Mouse (Mus musculus) MEL (cell line): ENCODE results near the gene Tex19.2. TPM values are rescaled to one million over a fixed set of nuclear protein-coding genes. Genes with fewer than 3 reads are reported as not detected.

Experiments used
- DNase-seq: peaks from one replicate; pipeline ENCODE4 v3.0.0; 2011; ENCODE audit warnings: low read depth, low spot score
- H3K27ac ChIP-seq: 2 replicates; pipeline ENCODE4 v1.5.1; 2012; ENCODE audit warnings: low read depth, mild to moderate bottlenecking, control low read depth, low read length, moderate library complexity; ENCODE audit not compliant: control insufficient read depth
- H3K27me3 ChIP-seq, 2 experiments: fragments of 150-350 bp in 1 of 2; sonication (generic) in 1 of 2; 2 replicates each; pipeline ENCODE4 v1.6.1; 2012; ENCODE audit warnings: low read length in 2 of 2, mild to moderate bottlenecking in 2 of 2, improper control_type of control experiment in 1 of 2, moderate library complexity in 1 of 2; ENCODE audit not compliant: insufficient read depth in 2 of 2, control insufficient read depth in 1 of 2
- H3K36me3 ChIP-seq, 2 experiments: 2 replicates each; pipeline ENCODE4 v1.6.1; 2012 to 2014; ENCODE audit warnings: low read length in 2 of 2, improper control_type of control experiment in 1 of 2, inconsistent platforms in 1 of 2, mild to moderate bottlenecking in 1 of 2; ENCODE audit not compliant: insufficient read depth in 2 of 2, control insufficient read depth in 1 of 2
- H3K4me1 ChIP-seq, 2 experiments: fragments of 150-350 bp in 1 of 2; sonication (generic) in 1 of 2; 2 replicates each; pipeline ENCODE4 v1.6.1; 2012; ENCODE audit warnings: low read length in 2 of 2, improper control_type of control experiment in 1 of 2, mild to moderate bottlenecking in 1 of 2; ENCODE audit not compliant: insufficient read depth in 2 of 2, control insufficient read depth in 1 of 2
- H3K4me3 ChIP-seq, 2 experiments: fragments of 150-350 bp in 1 of 2; sonication (generic) in 1 of 2; 2 replicates each; pipeline ENCODE4 v1.5.1; 2012; ENCODE audit warnings: low read depth in 2 of 2, low read length in 2 of 2, mild to moderate bottlenecking in 2 of 2, moderate library complexity in 2 of 2, control low read depth in 1 of 2, improper control_type of control experiment in 1 of 2; ENCODE audit not compliant: control insufficient read depth in 1 of 2, insufficient read depth in 1 of 2
- H3K79me2 ChIP-seq: 2 replicates; pipeline ENCODE4 v1.6.1; 2012; ENCODE audit warnings: mild to moderate bottlenecking, low read length, moderate library complexity; ENCODE audit not compliant: control insufficient read depth, poor library complexity, insufficient read depth
- H3K9ac ChIP-seq: 2 replicates; pipeline ENCODE4 v1.6.1; 2012; ENCODE audit warnings: low read depth, mild to moderate bottlenecking, control low read depth, low read length, moderate library complexity; ENCODE audit not compliant: control insufficient read depth, poor library complexity, severe bottlenecking
- H3K9me3 ChIP-seq: fragments of 150-350 bp; sonication (generic); replicated peaks from 2 replicates; pipeline ENCODE4 v1.6.1; 2012; ENCODE audit warnings: mild to moderate bottlenecking, low read length, improper control_type of control experiment, moderate library complexity; ENCODE audit not compliant: insufficient read depth
- BHLHE40 ChIP-seq: IDR thresholded peaks from 2 replicates; pipeline ENCODE4 v1.6.1; 2012; ENCODE audit warnings: low read depth, mild to moderate bottlenecking, inconsistent platforms, low read length, improper control_type of control experiment, borderline replicate concordance
- CTCF ChIP-seq, 3 experiments: IDR thresholded peaks in 2 of 3; conservative IDR thresholded peaks in 1 of 3; 2 replicates each; pipeline ENCODE4 v1.5.1; 2011 to 2012; ENCODE audit warnings: low read length in 3 of 3, low read depth in 2 of 3, mild to moderate bottlenecking in 2 of 3, improper control_type of control experiment in 1 of 3, inconsistent platforms in 1 of 3, mixed read lengths in 1 of 3, moderate library complexity in 1 of 3; ENCODE audit not compliant: control insufficient read depth in 1 of 3, insufficient read depth in 1 of 3, poor library complexity in 1 of 3, severe bottlenecking in 1 of 3
- ETS1 ChIP-seq: IDR thresholded peaks from 2 replicates; pipeline ENCODE4 v1.6.1; 2012; ENCODE audit warnings: low read depth, mild to moderate bottlenecking, inconsistent platforms, low read length, improper control_type of control experiment, moderate library complexity
- GABPA ChIP-seq: IDR thresholded peaks from 2 replicates; pipeline ENCODE4 v1.6.1; 2012; ENCODE audit warnings: low read depth, mild to moderate bottlenecking, inconsistent platforms, low read length, improper control_type of control experiment, moderate library complexity
- HCFC1 ChIP-seq: IDR thresholded peaks from 2 replicates; pipeline ENCODE4 v1.6.1; 2012; ENCODE audit warnings: low read depth, mild to moderate bottlenecking, inconsistent platforms, low read length, improper control_type of control experiment, moderate library complexity
- MAFK ChIP-seq: IDR thresholded peaks from 2 replicates; pipeline ENCODE4 v1.6.1; 2011; ENCODE audit warnings: low read depth, mild to moderate bottlenecking, low read length, improper control_type of control experiment, borderline replicate concordance
- MEF2A ChIP-seq: IDR thresholded peaks from 2 replicates; pipeline ENCODE4 v1.6.1; 2014; ENCODE audit warnings: low read depth, mild to moderate bottlenecking, inconsistent platforms, low read length, improper control_type of control experiment; ENCODE audit not compliant: poor library complexity, insufficient replicate concordance, severe bottlenecking; ENCODE audit errors: extremely low read depth
- MXI1 ChIP-seq: IDR thresholded peaks from 2 replicates; pipeline ENCODE4 v1.6.1; 2011; ENCODE audit warnings: mild to moderate bottlenecking, low read depth, low read length, improper control_type of control experiment
- MYB ChIP-seq: IDR thresholded peaks from 2 replicates; pipeline ENCODE4 v1.6.1; 2011; ENCODE audit warnings: mild to moderate bottlenecking, low read depth, low read length, improper control_type of control experiment
- MYC ChIP-seq: IDR thresholded peaks from 2 replicates; pipeline ENCODE4 v1.6.1; 2011; ENCODE audit warnings: low read depth, mild to moderate bottlenecking, low read length, improper control_type of control experiment, moderate library complexity
- NELFE ChIP-seq: IDR thresholded peaks from 2 replicates; pipeline ENCODE4 v1.6.1; 2011; ENCODE audit warnings: low read depth, low read length, improper control_type of control experiment
- POLR2A ChIP-seq, 2 experiments: IDR thresholded peaks; 2 replicates each; pipeline ENCODE4 v1.6.1; 2011 to 2012; ENCODE audit warnings: low read length in 2 of 2, mild to moderate bottlenecking in 2 of 2, control low read depth in 1 of 2, improper control_type of control experiment in 1 of 2, low read depth in 1 of 2, moderate library complexity in 1 of 2; ENCODE audit not compliant: control insufficient read depth in 1 of 2, insufficient read depth in 1 of 2, poor library complexity in 1 of 2
- POLR2AphosphoS5 ChIP-seq: IDR thresholded peaks from 2 replicates; pipeline ENCODE4 v1.6.1; 2012; ENCODE audit warnings: low read depth, borderline replicate concordance, mild to moderate bottlenecking, inconsistent platforms, low read length, moderate library complexity, mixed read lengths
- RAD21 ChIP-seq: IDR thresholded peaks from 2 replicates; pipeline ENCODE4 v1.6.1; 2011; ENCODE audit warnings: mild to moderate bottlenecking, low read depth, low read length, improper control_type of control experiment
- SIN3A ChIP-seq: IDR thresholded peaks from 2 replicates; pipeline ENCODE4 v1.6.1; 2012; ENCODE audit warnings: low read length, improper control_type of control experiment, inconsistent platforms
- SMC3 ChIP-seq: IDR thresholded peaks from 2 replicates; pipeline ENCODE4 v1.6.1; 2011; ENCODE audit warnings: low read depth, low read length, improper control_type of control experiment
- TBP ChIP-seq: IDR thresholded peaks from 2 replicates; pipeline ENCODE4 v1.8.0; 2011; ENCODE audit warnings: low read depth, low read length, improper control_type of control experiment
- UBTF ChIP-seq: IDR thresholded peaks from 2 replicates; pipeline ENCODE4 v1.6.1; 2012; ENCODE audit warnings: low read depth, mild to moderate bottlenecking, inconsistent platforms, low read length, improper control_type of control experiment, moderate library complexity, borderline replicate concordance; ENCODE audit not compliant: insufficient read depth
- USF1 ChIP-seq: IDR thresholded peaks from 2 replicates; pipeline ENCODE4 v1.6.1; 2014; ENCODE audit warnings: low read depth, mild to moderate bottlenecking, inconsistent platforms, low read length, improper control_type of control experiment, moderate library complexity
- USF2 ChIP-seq, 2 experiments: IDR thresholded peaks; 2 replicates each; pipeline ENCODE4 v1.6.1; 2011 to 2012; ENCODE audit warnings: improper control_type of control experiment in 2 of 2, low read length in 2 of 2, borderline replicate concordance in 1 of 2, inconsistent platforms in 1 of 2, low read depth in 1 of 2, mild to moderate bottlenecking in 1 of 2; ENCODE audit not compliant: insufficient read depth in 1 of 2
- ZC3H11A ChIP-seq: IDR thresholded peaks from 2 replicates; pipeline ENCODE4 v1.6.1; 2012; ENCODE audit warnings: low read depth, mild to moderate bottlenecking, inconsistent platforms, low read length, improper control_type of control experiment
- ZKSCAN1 ChIP-seq: IDR thresholded peaks from 2 replicates; pipeline ENCODE4 v1.6.1; 2012; ENCODE audit warnings: low read depth, mild to moderate bottlenecking, inconsistent platforms, low read length, improper control_type of control experiment, moderate library complexity
- ZMIZ1 ChIP-seq: IDR thresholded peaks from 2 replicates; pipeline ENCODE4 v1.6.1; 2012; ENCODE audit warnings: low read depth, mild to moderate bottlenecking, inconsistent platforms, low read length, improper control_type of control experiment, moderate library complexity
- ZNF384 ChIP-seq: IDR thresholded peaks from 2 replicates; pipeline ENCODE4 v1.6.1; 2012; ENCODE audit warnings: low read depth, mild to moderate bottlenecking, inconsistent platforms, low read length, improper control_type of control experiment
- polyA plus RNA-seq, 2 experiments: library from polyadenylated mRNA; stranded (reverse) in 1 of 2; unstranded in 1 of 2; fragments of >175 nt in 1 of 2; fragments of >200 nt in 1 of 2; gene quantifications; 2 replicates each; pipeline versions ENCODE4 v1.2.1 to v1.2.4; 2012; ENCODE audit warnings: low replicate concordance in 2 of 2, low read depth in 1 of 2; ENCODE audit not compliant: insufficient read length in 2 of 2, insufficient read depth in 1 of 2, missing spikeins in 1 of 2
- total RNA-seq: library from RNA; depleted of rRNA; stranded (reverse); fragments of 300-350 nt; gene quantifications from 2 replicates; pipeline ENCODE4 v1.2.3, GENCODE M21; 2012

The Tex19.2 gene
- total and polyA plus RNA-seq, 3 experiments = 34.5 to 45.7 TPM; not detected in 1

- H3K79me2 ChIP-seq = no peaks in the 10 kb centered on the region
- H3K4me3 ChIP-seq = no peak overlapping the region
- H3K9me3 ChIP-seq = no peaks in the 10 kb centered on the region
- H3K27me3 ChIP-seq = peaks cover 0 to 2% of the 10 kb centered on the region in 2 experiments; a peak in 2 of 4 replicates
- no peak overlapping the region for H3K9ac ChIP-seq
- H3K4me1 ChIP-seq = peaks cover 5 to 22% of the 10 kb centered on the region in 2 experiments
- peaks cover 0 to 18% of the 10 kb centered on the region in 2 experiments; a peak in 2 of 4 replicates for H3K36me3 ChIP-seq
- no peak for TF ChIP-seq POLR2A (IDR thresholded peaks at IDR 0.05; ENCODE audit: control insufficient read depth in 1 of 2, insufficient read depth in 1 of 2, low read depth in 1 of 2, low read length in 2 of 2, poor library complexity in 1 of 2)
- TF ChIP-seq ZMIZ1 = no peak
- no peak for TF ChIP-seq ZKSCAN1
- no peak for TF ChIP-seq MXI1
- TF ChIP-seq MEF2A = no peak
- TF ChIP-seq USF2 (IDR thresholded peaks at IDR 0.05; ENCODE audit: borderline replicate concordance in 1 of 2, insufficient read depth in 1 of 2, low read depth in 1 of 2, low read length in 2 of 2) = no peak
- no peak for TF ChIP-seq POLR2AphosphoS5
- H3K27ac ChIP-seq = no peak overlapping the region
- no peak for DNase-seq
Measured at GRCm38 (mm10) chr11:121127441-121127840, 9.0 kb upstream of the Tex19.2 start.

- Histone ChIP-seq H3K27ac (no peak overlapping the region), H3K9ac (no peak overlapping the region), H3K4me1 (peaks cover 14 to 30% of the 10 kb centered on the region in 2 experiments), H3K79me2 (no peaks in the 10 kb centered on the region), H3K27me3 (peaks cover 0 to 2% of the 10 kb centered on the region in 2 experiments; a peak in 2 of 4 replicates), H3K4me3 (no peak overlapping the region), H3K9me3 (no peaks in the 10 kb centered on the region), H3K36me3 (peaks cover 0 to 28% of the 10 kb centered on the region in 2 experiments; a peak in 2 of 4 replicates)
- TF ChIP-seq ZKSCAN1 = no peak
- TF ChIP-seq TBP = 0 out of 2 replicates have a peak, but pooled peaks have one; percentile 23
- TF ChIP-seq MYC = peak; percentile 86
- peak; percentile 42; the same call in 1 of the 2 replicates for TF ChIP-seq BHLHE40
- peak; percentile 61; the same call in 1 of the 2 replicates for TF ChIP-seq MAFK
- no peak for TF ChIP-seq GABPA
- peak; percentile 87 for TF ChIP-seq ZC3H11A
- TF ChIP-seq NELFE = no peak
- peak; percentile 84 for TF ChIP-seq ETS1
- no peak for TF ChIP-seq MYB
- peak; percentile 82 for TF ChIP-seq SMC3
- TF ChIP-seq USF1 = 0 out of 2 replicates have a peak, but pooled peaks have one; percentile 19
- TF ChIP-seq MEF2A = no peak
- TF ChIP-seq ZNF384 = peak; percentile 78
- peak; percentile 99 for TF ChIP-seq RAD21
- TF ChIP-seq SIN3A = peak; percentile 71
- TF ChIP-seq CTCF (IDR thresholded peaks at IDR 0.05 in 2 of 3, conservative IDR thresholded peaks at IDR 0.05 in 1 of 3; ENCODE audit: control insufficient read depth in 1 of 3, insufficient read depth in 1 of 3, low read depth in 2 of 3, low read length in 3 of 3, poor library complexity in 1 of 3, severe bottlenecking in 1 of 3) = peak; percentile 45 to 95 (median 89)
- no peak for TF ChIP-seq HCFC1
- TF ChIP-seq UBTF = no peak
- TF ChIP-seq MXI1 = peak; percentile 71
- DNase-seq = peak; percentile 87
Measured at GRCm38 (mm10) chr11:121126395-121126794, 7.9 kb upstream of the Tex19.2 start.
